Mouse (Mus musculus): ENCODE data around the gene Wnt3. TPM values are rescaled to one million over a fixed set of nuclear protein-coding genes. Genes with fewer than 3 reads are reported as not detected.
A peak's percentile ranks its signal among the peaks of the same experiment; 100 is the strongest.

Wnt3 gene
- total RNA-seq (2021) (not detected), polyA plus RNA-seq (2012; rRNA removed) (not detected in 2 replicates)
- long read RNA-seq = 0 reads

DNA sequence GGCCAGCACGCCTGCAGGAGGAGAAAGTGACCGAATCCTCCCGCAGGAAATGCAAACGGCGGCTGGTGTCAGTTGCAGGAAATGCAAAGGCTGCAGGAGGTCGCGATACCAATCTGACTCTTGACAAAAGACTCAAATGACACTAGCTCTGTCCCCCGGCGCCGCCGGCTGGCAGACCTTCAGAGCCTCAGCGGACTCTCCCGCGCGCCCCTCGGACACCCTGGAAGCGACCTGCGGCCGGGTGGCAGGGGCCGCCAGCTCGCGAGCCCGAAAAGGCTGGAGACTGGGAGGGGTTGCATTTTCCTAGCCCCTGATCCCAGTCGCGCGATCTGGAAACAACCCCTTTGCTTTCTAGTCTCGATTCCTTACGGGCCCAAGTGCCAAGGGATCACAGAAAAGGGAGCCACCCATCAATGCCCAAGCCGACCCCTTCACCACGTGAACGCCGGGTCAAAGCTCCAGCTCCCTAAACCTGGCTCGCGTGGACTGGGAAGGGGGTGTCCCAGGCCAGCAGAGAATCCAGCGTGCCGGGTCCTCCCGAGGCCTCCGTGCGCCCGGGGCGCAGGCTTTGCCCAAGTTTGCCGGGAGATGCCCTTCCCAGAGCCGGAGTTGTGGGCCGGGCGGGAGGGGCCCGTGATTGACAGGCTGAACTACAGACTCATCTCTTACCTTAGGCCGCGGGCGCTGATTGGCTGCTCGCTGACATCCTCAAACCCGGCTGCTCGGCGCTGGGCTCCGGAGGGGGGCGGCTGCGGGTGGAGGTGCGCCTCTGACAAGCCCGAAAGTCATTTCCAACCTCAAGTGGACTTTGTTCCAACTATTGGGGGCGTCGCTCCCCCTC lies at the start of gene Wnt3:
Gene Wnt3, plus strand, starts transcription at position 764 of the 841 bp plus-strand sequence.
- Histone ChIP-seq H3K4me1 (ENCODE audit: control insufficient read depth, insufficient read depth, low read length) (no peaks in the 10 kb centered on the region), H3K4me3 (no peak within 1 kb of the TSS; the same call in 1 of the 2 replicates), H3K36me3 (ENCODE audit: control insufficient read depth, insufficient read depth, low read length) (no peaks in the 10 kb centered on the region), H3K27me3 (ENCODE audit: control insufficient read depth, insufficient read depth, low read length) (peaks cover 23% of the 10 kb centered on the region), H3K79me2 (replicated peaks; ENCODE audit: control insufficient read depth, insufficient read depth, low read length) (no peaks in the 10 kb centered on the region), H3K9ac (ENCODE audit: low read depth, low read length) (no peak within 1 kb of the TSS), H3K27ac (no peak within 1 kb of the TSS)
- intact Hi-C loops (cut with DNase I) = no loop called here
- DNase-seq = no peak
- no peak for TF ChIP-seq POLR2A (IDR thresholded peaks at IDR 0.05; ENCODE audit: insufficient read depth, low read depth, low read length)
- TF ChIP-seq EP300 (IDR thresholded peaks at IDR 0.05; ENCODE audit: insufficient read depth, low read depth, low read length) = no peak
- TF ChIP-seq CTCF (IDR thresholded peaks at IDR 0.05) = no peak
- under 1% methylated on average over 60 of the region's 60 CpGs for WGBS

DNA sequence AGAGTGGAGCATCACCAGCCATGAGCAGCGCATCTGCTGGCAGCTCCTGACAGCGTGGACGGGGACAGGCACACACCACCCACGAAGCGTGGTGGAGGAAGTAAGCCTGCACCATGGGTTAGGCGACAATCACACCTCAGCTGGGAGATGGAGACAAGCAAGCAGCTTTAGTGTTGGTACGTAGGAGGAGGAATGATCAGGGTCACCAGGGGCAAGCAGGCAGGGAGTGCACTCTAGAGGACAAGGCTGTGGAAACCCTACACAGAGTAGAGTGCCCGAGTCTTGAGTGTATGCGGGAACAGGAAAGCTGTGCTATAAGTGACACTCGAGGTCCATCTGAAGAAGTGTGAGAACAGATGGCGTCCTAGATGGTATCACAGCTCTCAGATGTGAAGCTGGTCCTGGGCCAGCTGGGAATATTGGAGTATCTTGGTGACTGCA lies 49.6 kb upstream of the Wnt3 start:
- Histone ChIP-seq H3K27ac (no peak overlapping the region), H3K27me3 (ENCODE audit: control insufficient read depth, insufficient read depth, low read length) (no peaks in the 10 kb centered on the region), H3K4me3 (no peak overlapping the region), H3K9ac (ENCODE audit: low read depth, low read length) (no peak overlapping the region), H3K79me2 (replicated peaks; ENCODE audit: control insufficient read depth, insufficient read depth, low read length) (no peaks in the 10 kb centered on the region), H3K36me3 (ENCODE audit: control insufficient read depth, insufficient read depth, low read length) (no peaks in the 10 kb centered on the region), H3K4me1 (ENCODE audit: control insufficient read depth, insufficient read depth, low read length) (peaks cover 1% of the 10 kb centered on the region; the same call in 1 of the 2 replicates)
- TF ChIP-seq EP300 (IDR thresholded peaks at IDR 0.05; ENCODE audit: insufficient read depth, low read depth, low read length) = no peak
- intact Hi-C loops (cut with DNase I) = loop anchor here (5.0 kb wide), 1 partner anchor 47 kb away; no protein-coding TSS in a partner anchor
- 73% methylated on average over 11 of the region's 11 CpGs for WGBS
- no peak for DNase-seq

GRCm38 (mm10) chr11:103729282-103729985 lies 44.5 kb upstream of the Wnt3 start:
- H3K27me3 ChIP-seq (ENCODE audit: control insufficient read depth, insufficient read depth, low read length) = no peaks in the 10 kb centered on the region

DNA sequence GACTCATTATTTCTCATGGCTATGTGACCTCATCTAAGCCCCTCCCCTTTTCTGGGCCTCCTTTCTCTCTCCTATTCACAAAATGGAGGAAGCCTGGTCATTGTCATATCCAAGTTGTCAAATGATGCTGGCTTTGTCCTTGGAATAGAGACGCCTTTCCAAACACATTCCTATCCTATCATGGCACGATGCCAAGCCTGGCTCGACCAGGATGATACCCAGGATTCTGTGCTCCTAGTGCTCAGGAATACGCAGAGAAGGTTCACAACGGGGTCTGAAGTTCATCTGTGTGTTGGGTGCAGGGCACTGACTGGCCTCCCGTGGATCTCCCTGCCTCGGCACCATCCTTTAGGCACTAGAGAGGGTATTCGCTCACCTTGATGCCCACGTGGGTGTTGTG lies 42.4 kb upstream of the Wnt3 start:
- Histone ChIP-seq H3K4me1 (ENCODE audit: control insufficient read depth, insufficient read depth, low read length) (peaks cover 1% of the 10 kb centered on the region; the same call in 1 of the 2 replicates), H3K79me2 (replicated peaks; ENCODE audit: control insufficient read depth, insufficient read depth, low read length) (no peaks in the 10 kb centered on the region), H3K27ac (no peak overlapping the region), H3K27me3 (ENCODE audit: control insufficient read depth, insufficient read depth, low read length) (no peaks in the 10 kb centered on the region), H3K4me3 (no peak overlapping the region), H3K9ac (ENCODE audit: low read depth, low read length) (no peak overlapping the region), H3K36me3 (ENCODE audit: control insufficient read depth, insufficient read depth, low read length) (no peaks in the 10 kb centered on the region)
- WGBS = 62% methylated on average over 9 of the region's 9 CpGs
- TF ChIP-seq EP300 (IDR thresholded peaks at IDR 0.05; ENCODE audit: insufficient read depth, low read depth, low read length) (no peak), CTCF (IDR thresholded peaks at IDR 0.05) (no peak), POLR2A (IDR thresholded peaks at IDR 0.05; ENCODE audit: insufficient read depth, low read depth, low read length) (no peak)
- no peak for DNase-seq
- intact Hi-C loops (cut with DNase I) = no loop called here

More at GRCm38 (mm10) chr11:103729282-103729985, 44.5 kb upstream of the Wnt3 start:
- no peak overlapping the region for H3K4me3 ChIP-seq
- TF ChIP-seq POLR2A (IDR thresholded peaks at IDR 0.05; ENCODE audit: insufficient read depth, low read depth, low read length) (no peak), EP300 (IDR thresholded peaks at IDR 0.05; ENCODE audit: insufficient read depth, low read depth, low read length) (no peak), CTCF (IDR thresholded peaks at IDR 0.05) (no peak)
- H3K79me2 ChIP-seq (replicated peaks; ENCODE audit: control insufficient read depth, insufficient read depth, low read length) = no peaks in the 10 kb centered on the region
- no peaks in the 10 kb centered on the region for H3K36me3 ChIP-seq (ENCODE audit: control insufficient read depth, insufficient read depth, low read length)
- WGBS = 54% methylated on average over 9 of the region's 9 CpGs
- intact Hi-C loops (cut with DNase I) = no loop called here
- H3K9ac ChIP-seq (ENCODE audit: low read depth, low read length) = no peak overlapping the region
- H3K27ac ChIP-seq = no peak overlapping the region
- peak in 1 of 2 experiments; percentile 10 for DNase-seq
- peaks cover 1% of the 10 kb centered on the region; the same call in 1 of the 2 replicates for H3K4me1 ChIP-seq (ENCODE audit: control insufficient read depth, insufficient read depth, low read length)

DNA sequence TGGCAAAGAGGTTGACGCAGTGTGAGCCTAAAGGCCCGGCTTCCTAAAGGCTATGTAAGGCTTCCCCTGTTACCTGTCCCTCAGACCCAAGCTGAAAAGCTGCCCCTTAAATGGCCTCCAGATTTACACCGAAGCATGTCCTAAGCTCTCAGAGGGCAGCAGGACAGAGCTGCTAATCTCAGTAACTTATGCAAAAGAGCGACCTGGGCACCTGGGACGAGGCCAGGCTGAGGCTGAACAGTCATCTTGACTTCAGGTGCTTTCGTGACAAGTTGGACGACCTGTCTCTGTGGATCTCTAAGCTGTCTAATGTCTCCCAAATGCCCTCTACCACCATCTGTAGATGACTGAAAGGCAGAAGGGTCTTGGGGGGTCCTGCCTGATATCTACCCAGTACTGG lies 41.6 kb upstream of the Wnt3 start:
- TF ChIP-seq POLR2A (IDR thresholded peaks at IDR 0.05; ENCODE audit: insufficient read depth, low read depth, low read length) (no peak), CTCF (IDR thresholded peaks at IDR 0.05) (no peak), EP300 (IDR thresholded peaks at IDR 0.05; ENCODE audit: insufficient read depth, low read depth, low read length) (no peak)
- WGBS = 81% methylated on average over 7 of the region's 7 CpGs
- H3K27me3 ChIP-seq (ENCODE audit: control insufficient read depth, insufficient read depth, low read length) = no peaks in the 10 kb centered on the region
- H3K27ac ChIP-seq = no peak overlapping the region
- no peaks in the 10 kb centered on the region for H3K4me1 ChIP-seq (ENCODE audit: control insufficient read depth, insufficient read depth, low read length)
- no peaks in the 10 kb centered on the region for H3K79me2 ChIP-seq (replicated peaks; ENCODE audit: control insufficient read depth, insufficient read depth, low read length)
- DNase-seq = no peak
- H3K4me3 ChIP-seq = no peak overlapping the region
- no peak overlapping the region for H3K9ac ChIP-seq (ENCODE audit: low read depth, low read length)
- H3K36me3 ChIP-seq (ENCODE audit: control insufficient read depth, insufficient read depth, low read length) = no peaks in the 10 kb centered on the region
- intact Hi-C loops (cut with DNase I) = no loop called here

Data from heart, adult 2 months (tissue).